Comparison of ENCODE assay signal across 32 mouse cellular contexts in genomic region chr8:99763012-99763411, GRCm38 (mm10).
DNase-seq lines count a peak whose midpoint lies in the region; ATAC-seq and TF ChIP-seq lines count a peak whose summit lies in the region.
"Had no signal": no experiment of that assay in that cellular context is flagged by ENCODE, and none has a peak within 500 bp of the region (broad histone marks: within the 10 kb centered on the region; RNA-seq: fewer than 3 reads in every experiment).

No protein-coding gene starts in this region.

- H3K4me2 ChIP-seq in forebrain, postnatal 0 days (ENCODE audit: low read depth), result no peak overlapping the region
- H3K4me2 ChIP-seq in forebrain, embryonic 15.5 days (replicated peaks), result no peak overlapping the region
- H3K4me2 ChIP-seq in stomach, postnatal 0 days (replicated peaks; ENCODE audit: low read depth), result no peak overlapping the region
- H3K4me2 ChIP-seq: embryonic facial prominence, embryonic 13.5 days; heart, embryonic 12.5 days; hindbrain, embryonic 14.5 days; midbrain, embryonic 12.5 days had no signal

- no peak for DNase-seq in forebrain, postnatal 0 days
- no peak for DNase-seq in left cerebral cortex, adult 2 months (ENCODE audit: extremely low spot score in 1 of 2, low spot score in 2 of 2)
- no peak for DNase-seq in left cerebral cortex, adult 11 months (ENCODE audit: low spot score)
- peak; percentile 17 for DNase-seq in ES-CJ7 (ENCODE audit: low read depth, low spot score)
- no peak for DNase-seq in stomach, postnatal 0 days (ENCODE audit: low spot score)
- no peak for DNase-seq in c-Kit-positive CD71-positive TER-119-positive erythroid progenitor cells, embryonic 14.5 days (ENCODE audit: low spot score)
- DNase-seq: adrenal gland, adult 2 months; adrenal gland, postnatal 36 days; cerebellum, adult 11 months; cerebellum, adult 9-10 months; cerebellum, postnatal 36 days; gastrocnemius, postnatal 25 days; heart, adult 18-20 months; heart, postnatal 4 days; kidney, adult 11 months; kidney, postnatal 36 days; layer of hippocampus, postnatal 36 days; liver; lung, adult 2 months; spleen, adult 18-20 months; thymus, adult 18-20 months; thymus, postnatal 25 days had no signal

- H3K4me3 ChIP-seq in forebrain, postnatal 0 days (ENCODE audit: low read depth, low read length), result no peak overlapping the region
- no peak overlapping the region for H3K4me3 ChIP-seq in forebrain, embryonic 15.5 days
- H3K4me3 ChIP-seq in left cerebral cortex, adult 2 months, result no peak overlapping the region
- H3K4me3 ChIP-seq in stomach, postnatal 0 days (ENCODE audit: low read depth, low read length), result no peak overlapping the region
- H3K4me3 ChIP-seq: embryonic facial prominence, embryonic 13.5 days; heart, embryonic 12.5 days; megakaryocyte, embryonic 14.5 days; midbrain, embryonic 12.5 days had no signal

- 0 out of 2 replicates have a peak, but pooled peaks cover 4% of the 10 kb centered on the region for H3K9me3 ChIP-seq in forebrain, postnatal 0 days (ENCODE audit: low read length)
- H3K9me3 ChIP-seq in forebrain, embryonic 15.5 days, result no peaks in the 10 kb centered on the region
- no peaks in the 10 kb centered on the region for H3K9me3 ChIP-seq in stomach, postnatal 0 days (ENCODE audit: control insufficient read depth, low read length)
- H3K9me3 ChIP-seq: embryonic facial prominence, embryonic 13.5 days; heart, embryonic 12.5 days; midbrain, embryonic 12.5 days had no signal

- no peak for ATAC-seq in forebrain, postnatal 0 days
- no peak for ATAC-seq in forebrain, embryonic 15.5 days (replicated peaks)
- ATAC-seq in stomach, postnatal 0 days (ENCODE audit: low FRiP score, low TSS enrichment), result no peak
- ATAC-seq: activated CD4-positive, CD25-positive, alpha-beta regulatory T cell, adult 4 months; CD4-positive, CD25-positive, alpha-beta regulatory T cell, adult 4 months; inflammation-experienced regulatory T-cells, adult 6 months had no signal

- H3K9ac ChIP-seq in forebrain, postnatal 0 days, result no peak overlapping the region
- H3K9ac ChIP-seq in forebrain, embryonic 15.5 days (replicated peaks), result no peak overlapping the region
- H3K9ac ChIP-seq in stomach, postnatal 0 days (ENCODE audit: low read length), result no peak overlapping the region
- H3K9ac ChIP-seq: embryonic facial prominence, embryonic 13.5 days; heart, embryonic 12.5 days; hindbrain, embryonic 14.5 days; liver, embryonic 14.5 days; midbrain, embryonic 12.5 days had no signal

- H3K27me3 ChIP-seq in forebrain, postnatal 0 days (ENCODE audit: insufficient read depth, low read length), result no peaks in the 10 kb centered on the region
- H3K27me3 ChIP-seq in forebrain, embryonic 15.5 days, result no peaks in the 10 kb centered on the region
- H3K27me3 ChIP-seq in stomach, postnatal 0 days (ENCODE audit: control insufficient read depth, insufficient read depth, low read length), result no peaks in the 10 kb centered on the region
- H3K27me3 ChIP-seq: embryonic facial prominence, embryonic 13.5 days; heart, embryonic 12.5 days; megakaryocyte, embryonic 14.5 days; midbrain, embryonic 12.5 days had no signal

- peak; percentile 25; the same call in 1 of the 2 replicates for TF ChIP-seq CTCF in forebrain, postnatal 0 days (IDR thresholded peaks at IDR 0.05; ENCODE audit: low read depth)
- TF ChIP-seq CTCF in left cerebral cortex, adult 2 months (IDR thresholded peaks at IDR 0.05), result peak; percentile 52
- TF ChIP-seq CTCF in stomach, postnatal 0 days (IDR thresholded peaks at IDR 0.05; ENCODE audit: low read depth), result peak; percentile 19; the same call in 1 of the 2 replicates

- H3K27ac ChIP-seq in forebrain, postnatal 0 days (ENCODE audit: low read depth, low read length), result no peak overlapping the region
- no peak overlapping the region for H3K27ac ChIP-seq in forebrain, embryonic 15.5 days (replicated peaks)
- H3K27ac ChIP-seq in left cerebral cortex, adult 2 months, result no peak overlapping the region
- H3K27ac ChIP-seq in stomach, postnatal 0 days (replicated peaks), result no peak overlapping the region
- H3K27ac ChIP-seq: embryonic facial prominence, embryonic 13.5 days; hindbrain, embryonic 14.5 days; liver, embryonic 14.5 days; midbrain, embryonic 12.5 days had no signal

- intact Hi-C loops in left cerebral cortex, adult 2 months (cut with DNase I), result loop anchor here (2.0 kb wide), 1 partner anchor 158 kb away; no protein-coding TSS in a partner anchor

- no peaks in the 10 kb centered on the region for H3K36me3 ChIP-seq in forebrain, postnatal 0 days (ENCODE audit: insufficient read depth)
- no peaks in the 10 kb centered on the region for H3K36me3 ChIP-seq in forebrain, embryonic 15.5 days
- no peaks in the 10 kb centered on the region for H3K36me3 ChIP-seq in stomach, postnatal 0 days (ENCODE audit: control insufficient read depth, insufficient read depth, low read length)
- H3K36me3 ChIP-seq: embryonic facial prominence, embryonic 13.5 days; heart, embryonic 12.5 days; midbrain, embryonic 12.5 days had no signal

- no peaks in the 10 kb centered on the region for H3K4me1 ChIP-seq in forebrain, postnatal 0 days (ENCODE audit: insufficient read depth)
- no peaks in the 10 kb centered on the region for H3K4me1 ChIP-seq in forebrain, embryonic 15.5 days
- no peaks in the 10 kb centered on the region for H3K4me1 ChIP-seq in stomach, postnatal 0 days (replicated peaks; ENCODE audit: control insufficient read depth, insufficient read depth)
- H3K4me1 ChIP-seq: embryonic facial prominence, embryonic 13.5 days; heart, embryonic 12.5 days; megakaryocyte, embryonic 14.5 days; midbrain, embryonic 12.5 days had no signal

- no peak for TF ChIP-seq EP300 in stomach, postnatal 0 days (optimal IDR thresholded peaks at IDR 0.05)
